18 mouse cellular contexts compared by ENCODE assay signal in genomic region chr11:115481553-115482259, GRCm38 (mm10). TPM values are rescaled to one million over a fixed set of nuclear protein-coding genes. Genes with fewer than 3 reads are reported as not detected.
DNase-seq lines count a peak whose midpoint lies in the region; ATAC-seq lines count a peak whose summit lies in the region.
"Had no signal": no experiment of that assay in that cellular context is flagged by ENCODE, and none has a peak within 500 bp of the region (broad histone marks: within the 10 kb centered on the region; RNA-seq: fewer than 3 reads in every experiment).

No protein-coding gene starts in this region.

- DNase-seq in embryonic facial prominence, embryonic 10.5 days (ENCODE audit: low spot score), result no peak
- DNase-seq in frontal cortex, postnatal 36 days (ENCODE audit: low spot score in 2 of 2), result peak; percentile 64 to 88
- peak; percentile 67 to 85 for DNase-seq in left cerebral cortex, postnatal 14 days (ENCODE audit: low spot score in 2 of 2)
- DNase-seq in thymus, postnatal 0 days (ENCODE audit: low spot score), result peak; percentile 81
- DNase-seq in spleen, postnatal 10 days (ENCODE audit: low spot score in 2 of 2), result no peak
- DNase-seq in cerebellum, adult 11 months, result no peak
- DNase-seq: cerebellum, adult 9-11 months; kidney, adult 18-20 months; lung, postnatal 4 days had no signal

- H3K27ac ChIP-seq in embryonic facial prominence, embryonic 13.5 days, result no peak overlapping the region
- H3K27ac ChIP-seq in embryonic facial prominence, embryonic 10.5 days (replicated peaks), result no peak overlapping the region
- H3K27ac ChIP-seq: liver, embryonic 15.5 days had no signal

- no peak overlapping the region for H3K4me2 ChIP-seq in embryonic facial prominence, embryonic 13.5 days
- H3K4me2 ChIP-seq: liver, embryonic 15.5 days had no signal

- H3K9ac ChIP-seq in embryonic facial prominence, embryonic 13.5 days, result peak overlapping the region; percentile 27; the same call in 1 of the 2 replicates
- H3K9ac ChIP-seq: liver, embryonic 15.5 days had no signal

- intact Hi-C loops in left cerebral cortex, postnatal 14 days (cut with DNase I), result loop anchor here (10.0 kb wide), 1 partner anchor 103 kb away; no protein-coding TSS in a partner anchor

- ATAC-seq in embryonic facial prominence, embryonic 13.5 days (ENCODE audit: insufficient number of reproducible peaks, insufficient read depth, low FRiP score, low TSS enrichment, low read depth), result no peak
- ATAC-seq in monocyte, adult 5-6 weeks (replicated peaks; ENCODE audit: insufficient number of reproducible peaks, low FRiP score, low TSS enrichment, poor library complexity, severe bottlenecking), result no peak
- ATAC-seq: midbrain, embryonic 16.5 days had no signal

- no peaks in the 10 kb centered on the region for H3K9me3 ChIP-seq in embryonic facial prominence, embryonic 13.5 days
- no peaks in the 10 kb centered on the region for H3K9me3 ChIP-seq in embryonic facial prominence, embryonic 10.5 days
- H3K9me3 ChIP-seq: liver, embryonic 15.5 days had no signal

- H3K27me3 ChIP-seq in embryonic facial prominence, embryonic 13.5 days, result no peaks in the 10 kb centered on the region
- H3K27me3 ChIP-seq in embryonic facial prominence, embryonic 10.5 days (replicated peaks; ENCODE audit: low read depth, poor library complexity, severe bottlenecking), result no peaks in the 10 kb centered on the region
- H3K27me3 ChIP-seq: liver, embryonic 15.5 days had no signal

- no peak overlapping the region for H3K4me3 ChIP-seq in embryonic facial prominence, embryonic 13.5 days
- H3K4me3 ChIP-seq in embryonic facial prominence, embryonic 10.5 days, result no peak overlapping the region
- H3K4me3 ChIP-seq: liver, embryonic 15.5 days had no signal

- peaks cover 7% of the 10 kb centered on the region; the same call in 1 of the 2 replicates for H3K36me3 ChIP-seq in embryonic facial prominence, embryonic 13.5 days
- H3K36me3 ChIP-seq in embryonic facial prominence, embryonic 10.5 days (replicated peaks), result peaks cover 18% of the 10 kb centered on the region
- H3K36me3 ChIP-seq: liver, embryonic 15.5 days had no signal

- WGBS in embryonic facial prominence, embryonic 13.5 days, result 82% methylated on average over 6 of the region's 6 CpGs
- 81% methylated on average over 6 of the region's 6 CpGs for WGBS in embryonic facial prominence, embryonic 10.5 days

- peaks cover 14% of the 10 kb centered on the region for H3K4me1 ChIP-seq in embryonic facial prominence, embryonic 13.5 days
- H3K4me1 ChIP-seq in embryonic facial prominence, embryonic 10.5 days, result peaks cover 31% of the 10 kb centered on the region

RNA-seq across cellular contexts. Expression of gene Armc7, which starts 6.2 kb away (rescaled TPM):
- 11.6 and 11.9 TPM in 2 replicates for polyA plus RNA-seq in embryonic facial prominence, embryonic 13.5 days (2015; fragmentation: Nextera tagmentation; extraction: Ambion mirVana)
- polyA plus RNA-seq in embryonic facial prominence, embryonic 10.5 days (2016; fragmentation: Nextera tagmentation; extraction: Ambion mirVana), result 9.0 and 9.9 TPM in 2 replicates
- 10 to 100 TPM in 1 of 2 experiments, 1 to 10 TPM in 1; 9.7 to 10.1 TPM for total RNA-seq in left cerebral cortex, postnatal 14 days (2021)
- polyA plus RNA-seq in thymus, postnatal 0 days (2015; fragmentation: Nextera tagmentation; extraction: Ambion mirVana), result 30.0 and 34.5 TPM in 2 replicates
- 23.8 to 24.6 TPM (median 24.2 TPM) in 3 replicates for total RNA-seq in monocyte, adult 5-6 weeks (2017)

RNA-seq across cellular contexts. Expression of gene Nt5c, which starts 10.0 kb away (rescaled TPM):
- polyA plus RNA-seq in embryonic facial prominence, embryonic 13.5 days (2015; fragmentation: Nextera tagmentation; extraction: Ambion mirVana), result 77.2 and 85.3 TPM in 2 replicates
- 90.9 and 92.2 TPM in 2 replicates for polyA plus RNA-seq in embryonic facial prominence, embryonic 10.5 days (2016; fragmentation: Nextera tagmentation; extraction: Ambion mirVana)
- total RNA-seq in left cerebral cortex, postnatal 14 days (2021), result 10 to 100 TPM; 75.9 TPM
- 210 and 221 TPM in 2 replicates for polyA plus RNA-seq in thymus, postnatal 0 days (2015; fragmentation: Nextera tagmentation; extraction: Ambion mirVana)
- total RNA-seq in monocyte, adult 5-6 weeks (2017), result 154 to 190 TPM (median 179 TPM) in 3 replicates

RNA-seq across cellular contexts. Expression of gene Slc16a5, which starts 19.4 kb away (rescaled TPM):
- 0.17 and 0.44 TPM in 2 replicates for polyA plus RNA-seq in embryonic facial prominence, embryonic 13.5 days (2015; fragmentation: Nextera tagmentation; extraction: Ambion mirVana)
- polyA plus RNA-seq in embryonic facial prominence, embryonic 10.5 days (2016; fragmentation: Nextera tagmentation; extraction: Ambion mirVana), result 0.28 and 0.34 TPM in 2 replicates
- total RNA-seq in left cerebral cortex, postnatal 14 days (2021), result under 1 TPM in 1 of 2 experiments, not detected in 1; 0.15 TPM
- polyA plus RNA-seq in thymus, postnatal 0 days (2015; fragmentation: Nextera tagmentation; extraction: Ambion mirVana), result 206 and 207 TPM in 2 replicates
- 0.39 TPM in 1 of 3 replicates, not detected in the others for total RNA-seq in monocyte, adult 5-6 weeks (2017)
- total RNA-seq: heart, adult 8-10 months; hematopoietic stem cell, adult 5-6 weeks; left cerebral cortex, postnatal 10 days had no signal
- polyA plus RNA-seq: brain, embryonic 14.5 days had no signal

RNA-seq across cellular contexts. Expression of gene Jpt1, which starts 32.5 kb away (rescaled TPM):
- polyA plus RNA-seq in embryonic facial prominence, embryonic 13.5 days (2015; fragmentation: Nextera tagmentation; extraction: Ambion mirVana), result 566 and 584 TPM in 2 replicates
- 592 and 614 TPM in 2 replicates for polyA plus RNA-seq in embryonic facial prominence, embryonic 10.5 days (2016; fragmentation: Nextera tagmentation; extraction: Ambion mirVana)
- 100 to 1,000 TPM; 206 TPM for total RNA-seq in left cerebral cortex, postnatal 14 days (2021)
- polyA plus RNA-seq in thymus, postnatal 0 days (2015; fragmentation: Nextera tagmentation; extraction: Ambion mirVana), result 603 and 612 TPM in 2 replicates
- total RNA-seq in monocyte, adult 5-6 weeks (2017), result 230 to 253 TPM (median 234 TPM) in 3 replicates

RNA-seq across cellular contexts. Expression of gene Trim80, which starts 41.4 kb away (rescaled TPM):
- 0.14 TPM in 1 of 2 replicates, not detected in the other for polyA plus RNA-seq in embryonic facial prominence, embryonic 13.5 days (2015; fragmentation: Nextera tagmentation; extraction: Ambion mirVana)
- 0.15 TPM in 1 of 2 replicates, not detected in the other for polyA plus RNA-seq in embryonic facial prominence, embryonic 10.5 days (2016; fragmentation: Nextera tagmentation; extraction: Ambion mirVana)
- not detected for total RNA-seq in left cerebral cortex, postnatal 14 days (2021)
- polyA plus RNA-seq in thymus, postnatal 0 days (2015; fragmentation: Nextera tagmentation; extraction: Ambion mirVana), result 0.89 and 1.1 TPM in 2 replicates
- total RNA-seq in monocyte, adult 5-6 weeks (2017), result not detected in 3 replicates
- total RNA-seq: hematopoietic stem cell, adult 5-6 weeks; neutrophil, adult 5-6 weeks had no signal
- polyA plus RNA-seq: midbrain, embryonic 16.5 days had no signal

Comparison
In these comparisons a context has a peak if more than half of its experiments do, and no peak if none do; other contexts are left out.
1. DNase-seq: peak in frontal cortex, postnatal 36 days (2 of 2), left cerebral cortex, postnatal 14 days (2 of 2) and thymus, postnatal 0 days (single experiment); none in embryonic facial prominence, embryonic 10.5 days (single experiment), spleen, postnatal 10 days (0 of 2) and cerebellum, adult 11 months (single experiment).
2. RNA of gene Slc16a5, which starts 19.4 kb away (polyA plus RNA-seq): 206 to 207 TPM in thymus, postnatal 0 days; 0.28 to 0.34 TPM in embryonic facial prominence, embryonic 10.5 days and 0.17 to 0.44 TPM in embryonic facial prominence, embryonic 13.5 days; every median in the first group is over 100 times any median in the second.